Mouse (Mus musculus): ENCODE measurements at regions not wholly inside any gene's neighbourhood (a gene's known extent, or its start where the extent isn't known, plus 50 kb on each side); places are given as distances from the start of the nearest gene placed in this dataset.
A peak's percentile ranks its signal among the peaks of the same experiment; 100 is the strongest.

- no peaks in the 10 kb centered on the region for H3K36me3 ChIP-seq
- no peaks in the 10 kb centered on the region for H3K27me3 ChIP-seq
- ATAC-seq (ENCODE audit: insufficient number of reproducible peaks, insufficient read depth, low FRiP score, low TSS enrichment, low read depth), result no peak
- no peak overlapping the region for H3K4me2 ChIP-seq
- WGBS, result 85% methylated on average over 10 of the region's 10 CpGs
- no peak overlapping the region for H3K4me3 ChIP-seq
- peaks cover 43% of the 10 kb centered on the region for H3K4me1 ChIP-seq
- no peaks in the 10 kb centered on the region for H3K9me3 ChIP-seq
- H3K9ac ChIP-seq, result no peak overlapping the region
- no peak overlapping the region for H3K27ac ChIP-seq
Observed at GRCm38 (mm10) chr5:118472291-118472690, 88.2 kb upstream of the Med13l start.

- Histone ChIP-seq H3K27ac (peak overlapping the region; percentile 58; the same call in 1 of the 2 replicates), H3K4me2 (peak overlapping the region; percentile 21), H3K4me1 (peaks cover 49% of the 10 kb centered on the region), H3K36me3 (no peaks in the 10 kb centered on the region), H3K27me3 (no peaks in the 10 kb centered on the region), H3K9ac (no peak overlapping the region), H3K9me3 (no peaks in the 10 kb centered on the region), H3K4me3 (no peak overlapping the region)
- WGBS, result 14% methylated on average over 5 of the region's 5 CpGs
- 0 out of 2 replicates have a peak, but pooled peaks have one; percentile 28 for ATAC-seq (ENCODE audit: insufficient number of reproducible peaks, insufficient read depth, low FRiP score, low TSS enrichment, low read depth)
Observed at GRCm38 (mm10) chr5:118473128-118473730, 87.2 kb upstream of the Med13l start.

- no peak for ATAC-seq (ENCODE audit: insufficient number of reproducible peaks, insufficient read depth, low FRiP score, low TSS enrichment, low read depth)
- H3K36me3 ChIP-seq, result no peaks in the 10 kb centered on the region
- H3K27ac ChIP-seq, result no peak overlapping the region
- H3K4me1 ChIP-seq, result peaks cover 37% of the 10 kb centered on the region
- WGBS, result 79% methylated on average over 5 of the region's 5 CpGs
- H3K27me3 ChIP-seq, result no peaks in the 10 kb centered on the region
- H3K4me2 ChIP-seq, result no peak overlapping the region
- H3K9me3 ChIP-seq, result no peaks in the 10 kb centered on the region
- no peak overlapping the region for H3K9ac ChIP-seq
- H3K4me3 ChIP-seq, result no peak overlapping the region
Observed at GRCm38 (mm10) chr5:118476597-118476996, 83.9 kb upstream of the Med13l start.

- Histone ChIP-seq H3K27ac (peak overlapping the region; percentile 74; the same call in 1 of the 2 replicates), H3K4me2 (peak overlapping the region; percentile 62), H3K4me3 (peak overlapping the region; percentile 36), H3K27me3 (no peaks in the 10 kb centered on the region), H3K9ac (0 out of 2 replicates have a peak overlapping the region, but pooled peaks have one; percentile 40), H3K9me3 (no peaks in the 10 kb centered on the region), H3K36me3 (no peaks in the 10 kb centered on the region), H3K4me1 (peaks cover 37% of the 10 kb centered on the region)
- WGBS, result 53% methylated on average over 19 of the region's 19 CpGs
- no peak for ATAC-seq (ENCODE audit: insufficient number of reproducible peaks, insufficient read depth, low FRiP score, low TSS enrichment, low read depth)
Observed at GRCm38 (mm10) chr5:118477131-118478119, 83.1 kb upstream of the Med13l start.

GRCm38 (mm10) chr5:118478120-118478768 is 82.2 kb upstream of the Med13l start:
- H3K36me3 ChIP-seq, result no peaks in the 10 kb centered on the region
- peak; percentile 82 for ATAC-seq (ENCODE audit: insufficient number of reproducible peaks, insufficient read depth, low FRiP score, low TSS enrichment, low read depth)
- no peaks in the 10 kb centered on the region for H3K27me3 ChIP-seq
- H3K4me1 ChIP-seq, result peaks cover 38% of the 10 kb centered on the region
- peak overlapping the region; percentile 74 for H3K27ac ChIP-seq
- WGBS, result 2% methylated on average over 15 of the region's 15 CpGs
- H3K9me3 ChIP-seq, result no peaks in the 10 kb centered on the region
- peak overlapping the region; percentile 36 for H3K4me3 ChIP-seq
- H3K4me2 ChIP-seq, result peak overlapping the region; percentile 62
- peak overlapping the region; percentile 40; the same call in 1 of the 2 replicates for H3K9ac ChIP-seq

GRCm38 (mm10) chr5:118480000-118480399 is 80.5 kb upstream of the Med13l start:
- H3K9me3 ChIP-seq, result no peaks in the 10 kb centered on the region
- 70% methylated on average over 5 of the region's 5 CpGs for WGBS
- no peak overlapping the region for H3K4me2 ChIP-seq
- H3K9ac ChIP-seq, result no peak overlapping the region
- no peak overlapping the region for H3K27ac ChIP-seq
- no peaks in the 10 kb centered on the region for H3K27me3 ChIP-seq
- no peaks in the 10 kb centered on the region for H3K36me3 ChIP-seq
- ATAC-seq (ENCODE audit: insufficient number of reproducible peaks, insufficient read depth, low FRiP score, low TSS enrichment, low read depth), result no peak
- no peak overlapping the region for H3K4me3 ChIP-seq
- H3K4me1 ChIP-seq, result peaks cover 39% of the 10 kb centered on the region

GRCm38 (mm10) chr5:118480965-118481793 is 79.3 kb upstream of the Med13l start:
- 76% methylated on average over 10 of the region's 10 CpGs for WGBS
- Histone ChIP-seq H3K27me3 (no peaks in the 10 kb centered on the region), H3K4me2 (no peak overlapping the region), H3K9me3 (no peaks in the 10 kb centered on the region), H3K27ac (no peak overlapping the region), H3K4me1 (peaks cover 34% of the 10 kb centered on the region), H3K4me3 (no peak overlapping the region), H3K36me3 (no peaks in the 10 kb centered on the region), H3K9ac (no peak overlapping the region)
- ATAC-seq (ENCODE audit: insufficient number of reproducible peaks, insufficient read depth, low FRiP score, low TSS enrichment, low read depth), result no peak

GRCm38 (mm10) chr5:118481794-118482049 is 78.8 kb upstream of the Med13l start:
- Histone ChIP-seq H3K9me3 (no peaks in the 10 kb centered on the region), H3K4me3 (no peak overlapping the region), H3K27me3 (no peaks in the 10 kb centered on the region), H3K9ac (no peak overlapping the region), H3K36me3 (no peaks in the 10 kb centered on the region), H3K27ac (no peak overlapping the region), H3K4me2 (no peak overlapping the region), H3K4me1 (peaks cover 32% of the 10 kb centered on the region)
- no peak for ATAC-seq (ENCODE audit: insufficient number of reproducible peaks, insufficient read depth, low FRiP score, low TSS enrichment, low read depth)

- no peaks in the 10 kb centered on the region for H3K36me3 ChIP-seq
- WGBS, result 46% methylated on average over 7 of the region's 7 CpGs
- no peak overlapping the region for H3K9ac ChIP-seq
- H3K4me1 ChIP-seq, result peaks cover 24% of the 10 kb centered on the region
- no peak for ATAC-seq (ENCODE audit: insufficient number of reproducible peaks, insufficient read depth, low FRiP score, low TSS enrichment, low read depth)
- no peak overlapping the region for H3K4me3 ChIP-seq
- H3K4me2 ChIP-seq, result no peak overlapping the region
- H3K27me3 ChIP-seq, result no peaks in the 10 kb centered on the region
- H3K27ac ChIP-seq, result no peak overlapping the region
- H3K9me3 ChIP-seq, result no peaks in the 10 kb centered on the region
Observed at GRCm38 (mm10) chr5:118482598-118482997, 77.9 kb upstream of the Med13l start.

- no peak for ATAC-seq (ENCODE audit: insufficient number of reproducible peaks, insufficient read depth, low FRiP score, low TSS enrichment, low read depth)
- no peak overlapping the region for H3K27ac ChIP-seq
- 11% methylated on average over 7 of the region's 7 CpGs for WGBS
- H3K36me3 ChIP-seq, result no peaks in the 10 kb centered on the region
- peaks cover 20% of the 10 kb centered on the region for H3K4me1 ChIP-seq
- no peaks in the 10 kb centered on the region for H3K9me3 ChIP-seq
- no peaks in the 10 kb centered on the region for H3K27me3 ChIP-seq
- H3K4me3 ChIP-seq, result no peak overlapping the region
- H3K4me2 ChIP-seq, result peak overlapping the region; percentile 11; the same call in 1 of the 2 replicates
- H3K9ac ChIP-seq, result no peak overlapping the region
Observed at GRCm38 (mm10) chr5:118483001-118483400, 77.5 kb upstream of the Med13l start.

- Histone ChIP-seq H3K9me3 (no peaks in the 10 kb centered on the region), H3K27me3 (no peaks in the 10 kb centered on the region), H3K27ac (no peak overlapping the region), H3K4me3 (no peak overlapping the region), H3K4me2 (peak overlapping the region; percentile 11; the same call in 1 of the 2 replicates), H3K4me1 (peaks cover 17% of the 10 kb centered on the region), H3K9ac (no peak overlapping the region), H3K36me3 (no peaks in the 10 kb centered on the region)
- WGBS, result 11% methylated on average over 8 of the region's 8 CpGs
- no peak for ATAC-seq (ENCODE audit: insufficient number of reproducible peaks, insufficient read depth, low FRiP score, low TSS enrichment, low read depth)
Observed at GRCm38 (mm10) chr5:118483532-118483931, 76.9 kb upstream of the Med13l start.

Data from embryonic facial prominence, embryonic 13.5 days (tissue).